Mouse (Mus musculus): Measurements from ENCODE around the gene Gm8653. TPM values are rescaled to one million over a fixed set of nuclear protein-coding genes. Genes with fewer than 3 reads are reported as not detected.

The Gm8653 gene
- polyA plus RNA-seq (2017; shearing (Covaris generic)) = not detected

DNA sequence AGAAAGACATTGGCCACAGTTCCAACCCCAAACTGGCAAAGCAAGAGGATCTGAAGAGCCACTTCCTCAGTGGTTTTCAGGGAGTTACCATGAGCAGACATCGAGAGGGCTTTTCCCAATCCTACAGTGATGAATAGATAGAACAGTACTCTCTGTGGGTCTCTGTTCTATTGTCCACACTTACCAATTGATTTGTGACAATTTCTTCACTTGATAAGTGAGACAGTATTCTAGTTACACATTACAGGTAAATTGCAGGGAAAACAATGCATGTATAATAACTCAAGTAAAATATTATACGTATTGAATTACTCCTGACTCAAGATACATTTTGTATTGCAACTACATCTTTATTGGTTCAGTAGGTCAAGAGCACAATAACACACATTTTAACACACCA lies at the start of gene Gm8653:
Gene Gm8653 (minus strand): TSS at position 101 of the 400 bp plus-strand sequence.

DNA sequence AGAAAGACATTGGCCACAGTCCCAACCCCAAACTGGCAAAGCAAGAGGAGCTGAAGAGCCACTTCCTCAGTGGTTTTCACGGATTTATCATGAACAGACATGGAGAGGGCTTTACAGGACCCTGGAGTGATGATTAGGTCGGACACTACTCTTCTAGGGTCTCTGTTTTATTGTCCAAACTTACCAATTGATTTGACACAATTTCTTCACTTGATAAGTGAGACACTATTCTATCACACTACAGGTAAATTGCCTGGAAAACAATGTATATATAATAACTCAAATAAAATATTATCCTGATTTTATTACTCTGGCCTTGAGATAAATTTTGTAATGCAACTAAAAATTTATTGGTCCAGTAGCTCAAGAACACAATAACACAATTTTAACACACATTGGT lies 28.3 kb upstream of the Gm8653 start, which contains the start of gene Gm8453:
Gene Gm8453 (minus strand): TSS at position 101 of the 400 bp plus-strand sequence.

DNA sequence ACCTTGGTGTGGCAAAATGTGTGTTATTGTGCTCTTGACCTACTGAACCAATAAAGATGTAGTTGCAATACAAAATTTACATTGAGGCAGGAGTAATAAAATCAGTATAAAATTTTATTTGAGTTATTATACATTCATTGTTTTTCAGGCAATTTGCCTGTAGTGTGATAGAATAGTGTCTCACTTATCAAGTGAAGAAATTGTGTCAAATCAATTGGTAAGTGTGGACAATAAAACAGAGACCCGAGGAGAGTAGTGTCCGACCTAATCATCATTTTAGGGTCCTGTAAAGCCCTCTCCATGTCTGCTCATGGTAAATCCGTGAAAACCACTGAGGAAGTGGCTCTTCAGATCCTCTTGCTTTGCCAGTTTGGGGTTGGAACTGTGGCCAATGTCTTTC lies 12.0 kb downstream of the Gm8653 start, which contains the start of gene Vmn1r143:
Gene Vmn1r143 (plus strand): TSS at position 301 of the 400 bp plus-strand sequence.

DNA sequence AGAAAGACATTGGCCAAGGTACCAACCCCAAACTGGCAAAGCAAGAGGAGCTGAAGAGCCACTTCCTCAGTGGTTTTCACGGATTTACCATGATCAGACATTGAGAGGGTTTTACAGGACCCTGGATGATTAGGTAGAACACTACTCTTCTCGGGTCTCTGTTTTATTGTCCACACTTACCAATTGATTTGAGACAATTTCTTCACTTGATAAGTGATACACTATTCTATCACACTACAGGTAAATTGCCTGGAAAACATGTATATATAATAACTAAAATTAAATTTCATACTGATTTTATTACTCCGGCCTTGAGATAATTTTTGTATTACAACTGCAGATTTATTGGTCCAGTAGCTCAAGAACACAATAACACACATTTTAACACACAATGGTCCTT lies 37.1 kb downstream of the Gm8653 start, which contains the start of gene Vmn1r142:
Gene Vmn1r142 (minus strand): TSS at position 101 of the 400 bp plus-strand sequence.

Other genes starting within 250 kb of the Gm8653 start
- not detected for gene Vmn1r137, start 206.7 kb downstream of the Gm8653 start, polyA plus RNA-seq (2017; shearing (Covaris generic))
- gene Vmn1r138, start 172.4 kb downstream of the Gm8653 start, polyA plus RNA-seq (2017; shearing (Covaris generic)) = not detected
- not detected for gene Gm6176, start 145.0 kb downstream of the Gm8653 start, polyA plus RNA-seq (2017; shearing (Covaris generic))
- not detected for gene Vmn1r139, start 132.2 kb downstream of the Gm8653 start, polyA plus RNA-seq (2017; shearing (Covaris generic))
- not detected for gene Gm16451, start 83.0 kb downstream of the Gm8653 start, polyA plus RNA-seq (2017; shearing (Covaris generic))
- not detected for gene Gm10666, start 66.5 kb downstream of the Gm8653 start, polyA plus RNA-seq (2017; shearing (Covaris generic))
- not detected for gene Vmn1r142, start 37.2 kb downstream of the Gm8653 start, polyA plus RNA-seq (2017; shearing (Covaris generic))
- gene Vmn1r143, start 11.9 kb downstream of the Gm8653 start, polyA plus RNA-seq (2017; shearing (Covaris generic)) = not detected
- gene Gm8453, start 28.2 kb upstream of the Gm8653 start, polyA plus RNA-seq (2017; shearing (Covaris generic)) = not detected
- not detected for gene Gm4187, start 128.5 kb upstream of the Gm8653 start, polyA plus RNA-seq (2017; shearing (Covaris generic))
- gene Gm8660, start 169.8 kb upstream of the Gm8653 start, polyA plus RNA-seq (2017; shearing (Covaris generic)) = not detected
- not detected for gene Vmn1r148, start 212.3 kb upstream of the Gm8653 start, polyA plus RNA-seq (2017; shearing (Covaris generic))
- not detected for gene Vmn1r149, start 237.0 kb upstream of the Gm8653 start, polyA plus RNA-seq (2017; shearing (Covaris generic))

All from CD4-positive, CD25-positive, alpha-beta regulatory T cell, adult 9 weeks (primary cell).